Mouse (Mus musculus) thymus, adult 2 months (tissue): ENCODE results near the gene Spire2.

ENCODE experiments used
- CTCF ChIP-seq: fragments of 200-500 bp; IDR thresholded peaks from 2 replicates; pipeline ENCODE4 v1.5.1; 2012; ENCODE audit warnings: mild to moderate bottlenecking, control low read depth, low read length, moderate library complexity, borderline replicate concordance; ENCODE audit not compliant: control insufficient read depth, poor library complexity, insufficient read depth; ENCODE audit errors: extremely low read depth
- POLR2A ChIP-seq: fragments of 200-500 bp; IDR thresholded peaks from 2 replicates; pipeline ENCODE4 v1.6.1; 2012; ENCODE audit warnings: mild to moderate bottlenecking, low read length, control low read depth, moderate library complexity; ENCODE audit not compliant: control insufficient read depth, poor library complexity, insufficient read depth; ENCODE audit errors: extremely low read depth

- no peak for TF ChIP-seq CTCF
- no peak for TF ChIP-seq POLR2A
These were observed 1.4 kb downstream of the Spire2 start for GRCm38 (mm10) chr8:123333864-123334263.
